Mouse (Mus musculus): Measurements from ENCODE around the gene Vps33a. TPM values are rescaled to one million over a fixed set of nuclear protein-coding genes. Genes with fewer than 3 reads are reported as not detected.

Vps33a gene
- polyA plus RNA-seq (2015; fragmentation: Nextera tagmentation; extraction: Ambion mirVana) = 44.1 and 44.9 TPM in 2 replicates

DNA sequence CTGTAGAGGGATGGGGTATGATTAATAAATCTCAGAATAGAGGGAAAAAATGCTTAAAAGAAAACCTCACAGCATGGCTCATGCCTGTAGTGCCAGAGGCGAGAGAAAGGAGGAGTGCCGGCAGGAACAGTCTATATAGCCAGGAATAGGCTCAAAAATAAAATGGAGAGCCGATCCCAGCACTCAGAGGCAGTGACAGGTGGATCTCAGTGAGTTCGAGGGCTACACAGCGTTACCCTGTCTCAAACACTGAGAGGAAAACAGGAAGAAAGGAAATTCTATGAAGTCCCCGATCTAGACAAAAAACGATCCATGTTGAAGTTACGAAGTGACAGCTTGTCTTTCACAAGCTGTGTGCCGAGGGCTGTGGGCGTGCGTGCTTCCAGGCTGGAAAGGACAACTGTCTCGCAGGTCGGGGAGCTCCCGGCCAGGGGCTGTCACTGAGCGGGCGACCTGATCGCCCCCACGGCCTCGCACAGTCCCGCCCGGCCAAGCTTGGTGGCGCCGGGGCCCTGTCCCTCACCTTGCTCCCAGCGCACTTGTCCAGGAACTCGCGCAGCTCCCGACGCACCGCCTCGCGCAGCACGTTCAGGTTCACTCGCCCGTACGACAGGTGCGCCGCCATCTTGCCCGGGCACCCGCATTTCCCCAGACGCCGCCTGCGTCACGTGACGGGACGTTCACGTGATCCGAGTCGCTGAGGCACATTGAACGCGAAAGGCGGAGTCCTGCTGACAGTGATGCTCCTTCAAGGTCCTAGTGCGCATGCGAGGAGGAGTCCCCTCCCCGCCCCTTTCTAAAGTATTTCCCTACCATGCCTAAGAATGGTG, at the start of gene Vps33a:
Gene Vps33a, minus strand, starts transcription at position 682 of the 830 bp plus-strand sequence.
- Histone ChIP-seq H3K9ac (replicated peaks; ENCODE audit: low read depth, low read length) (peak within 1 kb of the TSS; percentile 86), H3K4me1 (replicated peaks; ENCODE audit: control insufficient read depth, insufficient read depth, low read length) (peaks cover 8% of the 10 kb centered on the region), H3K27ac (ENCODE audit: low read length) (peak within 1 kb of the TSS; percentile 74), H3K36me3 (ENCODE audit: control insufficient read depth, insufficient read depth) (peaks cover 8% of the 10 kb centered on the region; the same call in 1 of the 2 replicates), H3K4me3 (replicated peaks; ENCODE audit: low read length) (peak within 1 kb of the TSS; percentile 90), H3K9me3 (ENCODE audit: control insufficient read depth, low read length) (no peaks in the 10 kb centered on the region), H3K4me2 (ENCODE audit: low read length) (peak within 1 kb of the TSS; percentile 85), H3K27me3 (replicated peaks; ENCODE audit: control insufficient read depth, insufficient read depth, low read length) (no peaks in the 10 kb centered on the region)
- WGBS = 1% methylated on average over 54 of the region's 54 CpGs
- peak; percentile 92 for ATAC-seq

DNA sequence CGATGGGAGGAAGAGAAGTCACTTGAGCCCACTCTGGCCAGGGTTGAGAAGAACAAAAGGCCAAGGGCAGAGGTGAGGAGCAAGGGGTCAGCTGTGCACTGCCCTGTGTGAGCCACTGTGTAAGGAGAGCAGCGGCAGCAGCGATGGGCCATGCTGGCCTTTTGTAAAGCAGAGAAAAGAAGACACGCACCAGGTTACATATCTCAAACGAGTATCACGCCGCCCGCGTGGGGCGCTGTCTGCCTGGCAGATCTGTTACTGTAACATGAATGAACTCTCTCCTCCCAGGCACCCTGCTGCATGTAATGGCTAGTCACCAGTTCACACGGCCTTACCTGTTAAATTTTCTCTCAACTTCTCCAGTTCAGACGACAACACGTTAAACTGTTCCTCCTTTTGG, 49.6 kb upstream of the Vps33a start:
- Histone ChIP-seq H3K27me3 (replicated peaks; ENCODE audit: control insufficient read depth, insufficient read depth, low read length) (no peaks in the 10 kb centered on the region), H3K4me1 (replicated peaks; ENCODE audit: control insufficient read depth, insufficient read depth, low read length) (no peaks in the 10 kb centered on the region), H3K9me3 (ENCODE audit: control insufficient read depth, low read length) (no peaks in the 10 kb centered on the region), H3K36me3 (ENCODE audit: control insufficient read depth, insufficient read depth) (peaks cover 25% of the 10 kb centered on the region), H3K4me3 (replicated peaks; ENCODE audit: low read length) (no peak overlapping the region), H3K4me2 (ENCODE audit: low read length) (no peak overlapping the region), H3K9ac (replicated peaks; ENCODE audit: low read depth, low read length) (no peak overlapping the region), H3K27ac (ENCODE audit: low read length) (no peak overlapping the region)
- WGBS = 81% methylated on average over 13 of the region's 13 CpGs
- no peak for ATAC-seq

DNA sequence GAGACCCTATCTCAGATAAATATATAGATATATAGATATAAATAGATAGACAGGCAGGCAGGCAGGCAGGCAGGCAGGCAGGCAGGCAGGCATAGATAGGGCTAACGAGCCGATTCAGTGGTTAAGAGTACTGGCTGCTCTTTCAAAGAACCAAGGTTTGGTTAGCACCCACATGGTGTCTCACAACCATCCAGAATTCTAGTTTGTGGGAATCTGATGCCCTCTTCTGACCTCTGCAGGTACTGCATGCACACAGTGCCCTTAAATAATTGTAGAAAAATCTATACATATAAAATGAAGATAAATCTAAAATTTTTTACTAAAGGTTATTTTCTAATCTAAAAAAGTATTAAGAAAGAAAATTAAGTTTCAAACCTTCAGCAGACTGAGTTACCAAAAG, 45.7 kb upstream of the Vps33a start:
- WGBS = 60% methylated on average over 2 of the region's 2 CpGs

DNA sequence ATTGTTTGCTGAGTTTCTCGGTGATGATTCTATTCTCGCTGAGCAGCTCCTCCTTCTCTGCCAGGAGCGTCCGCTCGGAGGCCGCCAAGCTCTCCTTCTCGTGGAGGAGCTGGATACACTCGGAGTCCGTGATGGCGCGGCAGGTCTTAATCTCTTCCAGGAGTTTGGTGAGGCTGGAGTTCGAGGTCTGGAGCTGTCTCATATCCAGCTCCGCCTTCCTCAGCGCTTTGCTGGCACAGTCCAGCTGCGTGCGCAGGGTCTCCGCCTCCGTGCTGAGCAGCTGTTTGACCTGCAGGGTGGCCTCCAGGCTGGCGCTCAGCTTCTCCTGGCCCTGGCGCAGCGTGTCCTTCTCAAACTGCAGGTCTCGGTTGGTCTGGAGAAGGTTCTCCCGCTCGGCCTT, 41.4 kb upstream of the Vps33a start:
- Histone ChIP-seq H3K4me1 (replicated peaks; ENCODE audit: control insufficient read depth, insufficient read depth, low read length) (no peaks in the 10 kb centered on the region), H3K27me3 (replicated peaks; ENCODE audit: control insufficient read depth, insufficient read depth, low read length) (no peaks in the 10 kb centered on the region), H3K9me3 (ENCODE audit: control insufficient read depth, low read length) (no peaks in the 10 kb centered on the region), H3K27ac (ENCODE audit: low read length) (no peak overlapping the region), H3K36me3 (ENCODE audit: control insufficient read depth, insufficient read depth) (peaks cover 35% of the 10 kb centered on the region), H3K4me3 (replicated peaks; ENCODE audit: low read length) (no peak overlapping the region), H3K9ac (replicated peaks; ENCODE audit: low read depth, low read length) (no peak overlapping the region), H3K4me2 (ENCODE audit: low read length) (no peak overlapping the region)
- 91% methylated on average over 24 of the region's 24 CpGs for WGBS
- no peak for ATAC-seq

More for the DNA sequence above, 45.7 kb upstream of the Vps33a start:
- H3K36me3 ChIP-seq (ENCODE audit: control insufficient read depth, insufficient read depth) = peaks cover 40% of the 10 kb centered on the region
- H3K27me3 ChIP-seq (replicated peaks; ENCODE audit: control insufficient read depth, insufficient read depth, low read length) = no peaks in the 10 kb centered on the region
- H3K9me3 ChIP-seq (ENCODE audit: control insufficient read depth, low read length) = no peaks in the 10 kb centered on the region
- H3K4me1 ChIP-seq (replicated peaks; ENCODE audit: control insufficient read depth, insufficient read depth, low read length) = no peaks in the 10 kb centered on the region
- ATAC-seq = no peak
- no peak overlapping the region for H3K4me2 ChIP-seq (ENCODE audit: low read length)
- H3K4me3 ChIP-seq (replicated peaks; ENCODE audit: low read length) = no peak overlapping the region
- H3K9ac ChIP-seq (replicated peaks; ENCODE audit: low read depth, low read length) = no peak overlapping the region
- no peak overlapping the region for H3K27ac ChIP-seq (ENCODE audit: low read length)

DNA sequence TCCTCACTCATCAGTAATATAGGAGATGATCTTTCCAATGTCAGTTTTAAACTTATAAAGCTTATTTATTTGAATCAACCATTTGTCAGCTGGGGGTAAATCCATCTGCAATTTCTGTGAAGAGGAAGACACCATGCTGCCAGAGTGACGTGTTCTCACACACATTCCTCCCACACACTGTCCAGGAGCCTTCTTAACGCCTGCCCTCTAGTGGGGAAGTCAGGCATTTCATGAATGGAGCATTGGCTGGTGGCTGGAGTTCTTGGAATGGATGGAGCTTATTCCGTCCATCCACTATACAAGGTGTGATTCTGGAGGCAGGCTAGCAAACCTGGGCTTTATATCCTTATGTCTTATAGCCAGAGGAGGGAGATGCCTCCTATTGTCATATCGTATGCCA, 37.0 kb upstream of the Vps33a start:
- Histone ChIP-seq H3K27me3 (replicated peaks; ENCODE audit: control insufficient read depth, insufficient read depth, low read length) (no peaks in the 10 kb centered on the region), H3K9ac (replicated peaks; ENCODE audit: low read depth, low read length) (no peak overlapping the region), H3K9me3 (ENCODE audit: control insufficient read depth, low read length) (no peaks in the 10 kb centered on the region), H3K4me2 (ENCODE audit: low read length) (no peak overlapping the region), H3K36me3 (ENCODE audit: control insufficient read depth, insufficient read depth) (peaks cover 34% of the 10 kb centered on the region), H3K4me1 (replicated peaks; ENCODE audit: control insufficient read depth, insufficient read depth, low read length) (no peaks in the 10 kb centered on the region), H3K27ac (ENCODE audit: low read length) (no peak overlapping the region), H3K4me3 (replicated peaks; ENCODE audit: low read length) (no peak overlapping the region)
- 27% methylated on average over 4 of the region's 4 CpGs for WGBS
- ATAC-seq = peak; percentile 58; the same call in 1 of the 2 replicates

DNA sequence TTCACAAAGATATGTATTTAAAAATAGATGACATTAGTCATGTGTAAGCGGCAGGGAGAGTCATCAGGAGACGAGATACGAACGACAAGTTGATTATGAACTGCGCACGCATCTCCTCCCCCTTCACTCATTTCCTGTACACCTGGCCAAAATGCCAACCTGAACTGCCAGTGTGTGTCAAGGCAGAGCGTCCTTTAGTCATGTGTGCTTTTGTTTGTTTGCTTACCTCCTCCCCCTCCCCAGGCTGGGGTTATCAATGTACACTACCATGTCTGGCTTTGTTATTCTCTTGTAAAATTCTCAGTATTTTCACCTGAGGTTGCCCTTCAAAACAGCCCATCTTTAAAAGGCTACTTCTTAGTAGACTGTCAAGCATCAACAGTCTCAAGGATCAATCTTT, 36.6 kb upstream of the Vps33a start:
- H3K27me3 ChIP-seq (replicated peaks; ENCODE audit: control insufficient read depth, insufficient read depth, low read length) = no peaks in the 10 kb centered on the region
- H3K27ac ChIP-seq (ENCODE audit: low read length) = no peak overlapping the region
- no peak overlapping the region for H3K4me2 ChIP-seq (ENCODE audit: low read length)
- no peak overlapping the region for H3K9ac ChIP-seq (replicated peaks; ENCODE audit: low read depth, low read length)
- no peaks in the 10 kb centered on the region for H3K4me1 ChIP-seq (replicated peaks; ENCODE audit: control insufficient read depth, insufficient read depth, low read length)
- H3K36me3 ChIP-seq (ENCODE audit: control insufficient read depth, insufficient read depth) = peaks cover 29% of the 10 kb centered on the region
- H3K9me3 ChIP-seq (ENCODE audit: control insufficient read depth, low read length) = no peaks in the 10 kb centered on the region
- no peak for ATAC-seq
- 95% methylated on average over 7 of the region's 7 CpGs for WGBS
- H3K4me3 ChIP-seq (replicated peaks; ENCODE audit: low read length) = no peak overlapping the region

DNA sequence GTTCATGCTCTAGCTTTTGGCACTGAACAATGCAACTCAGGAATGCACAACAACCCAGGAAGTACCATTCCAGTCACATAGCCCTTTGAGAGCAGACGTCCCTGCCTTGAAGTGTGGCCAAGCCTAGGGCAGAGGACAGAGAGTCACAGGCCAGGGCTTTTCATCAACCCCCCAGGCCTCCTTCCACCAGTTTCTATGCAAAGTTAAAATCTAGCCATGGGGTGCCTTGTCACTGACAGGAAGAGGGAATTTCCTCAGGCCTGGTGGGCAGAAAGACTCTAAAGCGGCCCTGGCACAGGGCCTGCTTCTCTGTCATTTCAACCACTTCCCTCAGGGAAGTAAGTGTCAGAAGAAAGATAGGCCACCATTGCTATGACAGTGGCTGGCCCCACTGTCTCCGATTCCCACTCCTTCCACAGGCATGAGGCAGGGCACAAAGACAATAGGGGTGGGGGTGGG, 34.4 kb upstream of the Vps33a start:
- 62% methylated on average over 3 of the region's 3 CpGs for WGBS

DNA sequence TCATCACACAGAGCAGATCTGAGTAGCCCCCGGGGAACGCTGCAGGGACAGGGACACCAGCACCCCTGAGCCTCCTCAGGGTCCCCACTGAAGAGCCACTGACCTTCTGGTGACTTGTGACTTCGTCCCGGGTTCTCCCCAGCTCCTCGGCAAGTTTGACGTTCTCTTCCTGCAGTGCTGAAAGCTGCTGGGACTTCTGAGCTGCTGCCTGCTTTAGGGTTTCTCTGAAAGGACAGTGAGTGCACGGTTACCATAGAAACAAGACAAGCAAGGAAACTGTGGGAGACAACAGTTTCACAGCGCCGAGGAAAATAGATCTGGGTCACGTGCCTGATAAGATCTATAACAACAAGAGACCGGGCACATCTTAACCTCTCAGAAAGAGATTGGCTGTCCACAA, 30.7 kb upstream of the Vps33a start:
- Histone ChIP-seq H3K4me2 (ENCODE audit: low read length) (no peak overlapping the region), H3K27ac (ENCODE audit: low read length) (no peak overlapping the region), H3K36me3 (ENCODE audit: control insufficient read depth, insufficient read depth) (peaks cover 25% of the 10 kb centered on the region), H3K27me3 (replicated peaks; ENCODE audit: control insufficient read depth, insufficient read depth, low read length) (no peaks in the 10 kb centered on the region), H3K4me3 (replicated peaks; ENCODE audit: low read length) (no peak overlapping the region), H3K9ac (replicated peaks; ENCODE audit: low read depth, low read length) (no peak overlapping the region), H3K9me3 (ENCODE audit: control insufficient read depth, low read length) (no peaks in the 10 kb centered on the region), H3K4me1 (replicated peaks; ENCODE audit: control insufficient read depth, insufficient read depth, low read length) (no peaks in the 10 kb centered on the region)
- peak; percentile 28; the same call in 1 of the 2 replicates for ATAC-seq
- 49% methylated on average over 11 of the region's 11 CpGs for WGBS

More for the DNA sequence above, 34.4 kb upstream of the Vps33a start:
- no peak for ATAC-seq
- H3K4me1 ChIP-seq (replicated peaks; ENCODE audit: control insufficient read depth, insufficient read depth, low read length) = no peaks in the 10 kb centered on the region
- no peak overlapping the region for H3K9ac ChIP-seq (replicated peaks; ENCODE audit: low read depth, low read length)
- no peak overlapping the region for H3K4me3 ChIP-seq (replicated peaks; ENCODE audit: low read length)
- H3K9me3 ChIP-seq (ENCODE audit: control insufficient read depth, low read length) = no peaks in the 10 kb centered on the region
- no peak overlapping the region for H3K27ac ChIP-seq (ENCODE audit: low read length)
- no peaks in the 10 kb centered on the region for H3K27me3 ChIP-seq (replicated peaks; ENCODE audit: control insufficient read depth, insufficient read depth, low read length)
- H3K4me2 ChIP-seq (ENCODE audit: low read length) = no peak overlapping the region
- peaks cover 32% of the 10 kb centered on the region for H3K36me3 ChIP-seq (ENCODE audit: control insufficient read depth, insufficient read depth)

DNA sequence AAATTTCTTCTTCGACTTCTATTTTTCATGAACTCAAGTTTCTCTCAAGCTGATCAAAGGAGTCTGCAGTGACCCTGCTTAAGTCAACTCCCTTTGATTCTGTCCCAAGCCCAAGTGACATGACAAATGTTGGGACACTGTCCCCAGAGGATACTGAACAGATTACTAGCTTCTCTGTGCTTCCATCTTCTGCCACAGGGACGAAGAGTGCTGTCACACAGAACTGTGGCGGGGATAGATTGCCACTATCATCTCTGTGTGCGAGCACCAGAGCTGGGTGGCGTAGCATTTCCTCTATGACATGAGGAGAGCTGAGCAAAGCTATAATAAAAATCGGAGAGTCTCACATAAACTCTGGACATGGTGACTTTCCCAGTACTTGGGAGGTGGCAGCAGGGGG, 29.3 kb upstream of the Vps33a start:
- H3K27me3 ChIP-seq (replicated peaks; ENCODE audit: control insufficient read depth, insufficient read depth, low read length) = no peaks in the 10 kb centered on the region
- H3K36me3 ChIP-seq (ENCODE audit: control insufficient read depth, insufficient read depth) = peaks cover 19% of the 10 kb centered on the region
- no peak overlapping the region for H3K9ac ChIP-seq (replicated peaks; ENCODE audit: low read depth, low read length)
- H3K9me3 ChIP-seq (ENCODE audit: control insufficient read depth, low read length) = no peaks in the 10 kb centered on the region
- no peak overlapping the region for H3K27ac ChIP-seq (ENCODE audit: low read length)
- no peaks in the 10 kb centered on the region for H3K4me1 ChIP-seq (replicated peaks; ENCODE audit: control insufficient read depth, insufficient read depth, low read length)
- no peak overlapping the region for H3K4me2 ChIP-seq (ENCODE audit: low read length)
- ATAC-seq = no peak
- whole genome bisulfite sequencing = 91% methylated on average over 6 of the region's 6 CpGs
- H3K4me3 ChIP-seq (replicated peaks; ENCODE audit: low read length) = no peak overlapping the region
